Mouse (Mus musculus): ENCODE data around the gene Pip5k1a. TPM values are rescaled to one million over a fixed set of nuclear protein-coding genes. Genes with fewer than 3 reads are reported as not detected.
"Not testable (repeated sequence)": the region's sequence is repeated elsewhere in the genome, so short reads cannot be mapped to it uniquely, and the experiment has no call there.

Pip5k1a gene
- polyA plus RNA-seq, 1 experiment from 2014 or later = 21.4 TPM

GRCm38 (mm10) chr3:95027701-95028100, 79.0 kb downstream of the Pip5k1a start:
- WGBS = 67% methylated on average over 5 of the region's 5 CpGs
- peak; percentile 52 for ATAC-seq (ENCODE audit: low FRiP score)
- no peak overlapping the region for H3K27ac ChIP-seq

DNA sequence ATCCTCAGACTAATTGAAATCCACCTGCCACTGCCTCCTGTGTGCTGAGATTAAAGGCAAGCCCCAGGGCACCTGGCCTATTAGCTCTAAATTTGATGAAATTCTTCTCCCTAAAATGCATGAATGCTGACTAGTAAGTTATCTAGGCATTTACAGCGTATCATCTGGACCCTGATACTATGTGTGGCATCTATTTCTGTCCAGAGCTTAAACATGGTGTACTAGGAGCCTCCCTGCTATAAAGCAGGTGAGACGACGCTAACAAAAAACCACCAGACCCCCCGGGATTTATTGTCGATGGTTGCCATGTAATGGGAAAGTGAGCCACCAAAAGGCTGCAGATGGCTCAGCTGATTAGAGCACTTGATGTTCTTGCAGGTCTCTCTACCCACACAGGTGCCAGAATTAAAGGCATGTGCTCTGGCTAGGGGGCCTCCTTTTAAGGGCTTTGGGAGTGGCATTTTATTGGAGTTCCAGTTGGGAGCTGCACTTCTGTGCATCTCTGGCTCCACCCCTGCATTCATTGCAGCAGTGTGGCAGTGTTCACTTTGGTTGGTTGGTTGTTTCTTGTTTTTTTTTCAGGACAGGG, 79.6 kb downstream of the Pip5k1a start:
- Histone ChIP-seq H3K27me3 (no peaks in the 10 kb centered on the region), H3K4me3 (replicated peaks) (no peak overlapping the region), H3K36me3 (replicated peaks) (peaks cover 31% of the 10 kb centered on the region), H3K4me1 (peaks cover 19% of the 10 kb centered on the region), H3K4me2 (no peak overlapping the region), H3K9me3 (no peaks in the 10 kb centered on the region), H3K27ac (0 out of 2 replicates have a peak overlapping the region, but pooled peaks have one; percentile 21), H3K9ac (0 out of 2 replicates have a peak overlapping the region, but pooled peaks have one; percentile 7)
- ATAC-seq (ENCODE audit: low FRiP score) = no peak
- 67% methylated on average over 5 of the region's 5 CpGs for WGBS

More at GRCm38 (mm10) chr3:95027701-95028100, 79.0 kb downstream of the Pip5k1a start:
- Histone ChIP-seq H3K4me1 (peaks cover 19% of the 10 kb centered on the region), H3K36me3 (replicated peaks) (peaks cover 36% of the 10 kb centered on the region), H3K9me3 (no peaks in the 10 kb centered on the region), H3K4me3 (replicated peaks) (no peak overlapping the region), H3K4me2 (no peak overlapping the region), H3K27me3 (no peaks in the 10 kb centered on the region), H3K9ac (no peak overlapping the region)

- Histone ChIP-seq H3K27ac (no peak overlapping the region), H3K4me2 (no peak overlapping the region), H3K4me1 (peaks cover 19% of the 10 kb centered on the region), H3K27me3 (no peaks in the 10 kb centered on the region), H3K9me3 (no peaks in the 10 kb centered on the region), H3K4me3 (replicated peaks) (no peak overlapping the region), H3K36me3 (replicated peaks) (peaks cover 12% of the 10 kb centered on the region), H3K9ac (no peak overlapping the region)
- ATAC-seq (ENCODE audit: low FRiP score) = no peak
- 53% methylated on average over 5 of the region's 5 CpGs for WGBS
Measured at GRCm38 (mm10) chr3:95025202-95025601, 81.5 kb downstream of the Pip5k1a start.

DNA sequence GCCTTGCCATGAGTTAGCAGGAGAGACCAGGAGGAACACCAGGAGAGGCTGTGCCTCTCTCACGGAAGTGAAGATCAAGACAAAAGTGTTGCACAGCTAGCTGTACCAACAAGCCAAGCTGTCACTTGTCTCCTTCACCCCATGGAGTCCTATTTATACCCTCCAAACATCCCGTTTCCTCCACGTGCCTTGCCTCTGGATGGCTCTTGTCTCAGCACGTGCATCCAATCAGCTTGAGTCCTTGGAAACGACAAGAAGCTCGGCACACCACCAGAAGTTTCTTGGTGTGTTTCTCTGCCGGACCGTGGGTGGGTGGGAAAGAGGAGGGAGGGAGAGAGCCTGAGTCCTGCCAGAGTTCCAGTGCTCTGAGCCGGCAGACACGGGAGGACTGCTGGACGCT, 82.2 kb downstream of the Pip5k1a start:
- H3K27ac ChIP-seq = 0 out of 2 replicates have a peak overlapping the region, but pooled peaks have one; percentile 19
- no peak overlapping the region for H3K4me3 ChIP-seq (replicated peaks)
- no peak overlapping the region for H3K9ac ChIP-seq
- no peak overlapping the region for H3K4me2 ChIP-seq
- ATAC-seq (ENCODE audit: low FRiP score) = no peak
- no peaks in the 10 kb centered on the region for H3K9me3 ChIP-seq
- 38% methylated on average over 11 of the region's 11 CpGs for WGBS
- peaks cover 6% of the 10 kb centered on the region; the same call in 1 of the 2 replicates for H3K36me3 ChIP-seq (replicated peaks)
- H3K4me1 ChIP-seq = peaks cover 19% of the 10 kb centered on the region
- H3K27me3 ChIP-seq = no peaks in the 10 kb centered on the region

GRCm38 (mm10) chr3:95020956-95021355, 85.8 kb downstream of the Pip5k1a start:
- WGBS = 91% methylated on average over 5 of the region's 5 CpGs

GRCm38 (mm10) chr3:95018741-95019140, 88.0 kb downstream of the Pip5k1a start:
- Histone ChIP-seq H3K36me3 (replicated peaks) (no peaks in the 10 kb centered on the region), H3K27ac (no peak overlapping the region), H3K9ac (no peak overlapping the region), H3K4me2 (no peak overlapping the region), H3K4me3 (replicated peaks) (no peak overlapping the region), H3K27me3 (no peaks in the 10 kb centered on the region), H3K4me1 (peaks cover 18% of the 10 kb centered on the region), H3K9me3 (no peaks in the 10 kb centered on the region)
- no peak for ATAC-seq (ENCODE audit: low FRiP score)
- 88% methylated on average over 2 of the region's 2 CpGs for WGBS

More at GRCm38 (mm10) chr3:95020956-95021355, 85.8 kb downstream of the Pip5k1a start:
- peaks cover 18% of the 10 kb centered on the region for H3K4me1 ChIP-seq
- H3K27ac ChIP-seq; H3K27me3 ChIP-seq; H3K9ac ChIP-seq; H3K9me3 ChIP-seq; H3K4me3 ChIP-seq (replicated peaks); ATAC-seq (ENCODE audit: low FRiP score); H3K4me2 ChIP-seq; H3K36me3 ChIP-seq (replicated peaks): not testable (repeated sequence)

- Histone ChIP-seq H3K4me1 (peaks cover 27% of the 10 kb centered on the region), H3K27me3 (no peaks in the 10 kb centered on the region), H3K36me3 (replicated peaks) (peaks cover 6% of the 10 kb centered on the region), H3K4me2 (peak overlapping the region; percentile 88), H3K9ac (peak overlapping the region; percentile 84), H3K4me3 (replicated peaks) (peak overlapping the region; percentile 90), H3K27ac (peak overlapping the region; percentile 97), H3K9me3 (no peaks in the 10 kb centered on the region)
- 4% methylated on average over 21 of the region's 21 CpGs for WGBS
- no peak for ATAC-seq (ENCODE audit: low FRiP score)
Measured at GRCm38 (mm10) chr3:95016532-95017056, 90.1 kb downstream of the Pip5k1a start.

- Histone ChIP-seq H3K4me3 (replicated peaks) (peak overlapping the region; percentile 90), H3K4me2 (peak overlapping the region; percentile 88), H3K4me1 (peaks cover 27% of the 10 kb centered on the region), H3K27ac (peak overlapping the region; percentile 97), H3K36me3 (replicated peaks) (peaks cover 12% of the 10 kb centered on the region), H3K27me3 (no peaks in the 10 kb centered on the region), H3K9ac (peak overlapping the region; percentile 84), H3K9me3 (no peaks in the 10 kb centered on the region)
- ATAC-seq (ENCODE audit: low FRiP score) = peak; percentile 53
- WGBS = under 1% methylated on average over 40 of the region's 40 CpGs
Measured at GRCm38 (mm10) chr3:95015891-95016531, 90.7 kb downstream of the Pip5k1a start.

DNA sequence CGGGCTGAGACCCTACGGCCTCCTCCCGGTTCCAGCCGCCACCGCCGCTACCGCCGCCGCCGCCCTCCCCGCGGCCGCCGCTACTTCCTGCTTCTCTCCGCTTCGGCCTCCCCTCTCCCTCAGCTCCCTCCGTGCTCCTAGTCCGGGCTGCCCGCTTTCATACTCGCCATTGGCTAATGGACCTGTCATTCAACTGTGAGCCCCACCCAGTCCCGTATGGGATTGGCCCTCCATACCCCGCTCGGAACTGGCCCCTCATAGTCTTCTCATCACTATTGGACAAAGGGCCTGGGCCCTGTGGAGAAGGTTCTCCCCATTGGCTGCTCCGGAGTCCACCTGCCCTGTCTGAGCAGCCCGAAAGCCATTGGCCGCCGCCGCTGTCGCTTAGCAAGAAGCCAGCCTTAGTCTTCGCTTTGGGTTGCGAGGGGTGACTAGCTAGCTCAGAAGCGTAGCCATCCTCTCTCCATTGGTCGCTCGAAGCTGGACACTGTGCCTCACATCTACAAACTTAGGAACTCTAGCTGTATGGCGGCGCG, 91.3 kb downstream of the Pip5k1a start, which contains the start of gene Zfp687:
Gene Zfp687 (minus strand): TSS at position 112 of the 536 bp plus-strand sequence.
- Histone ChIP-seq H3K4me3 (replicated peaks) (peak within 1 kb of the TSS; percentile 90), H3K9me3 (no peaks in the 10 kb centered on the region), H3K36me3 (replicated peaks) (peaks cover 18% of the 10 kb centered on the region), H3K9ac (peak within 1 kb of the TSS; percentile 84), H3K27ac (peak within 1 kb of the TSS; percentile 97), H3K4me1 (peaks cover 27% of the 10 kb centered on the region), H3K4me2 (peak within 1 kb of the TSS; percentile 95), H3K27me3 (no peaks in the 10 kb centered on the region)
- ATAC-seq (ENCODE audit: low FRiP score) = peak; percentile 99
- under 1% methylated on average over 30 of the region's 37 CpGs for WGBS

GRCm38 (mm10) chr3:95014428-95015151, 92.1 kb downstream of the Pip5k1a start:
- no peaks in the 10 kb centered on the region for H3K27me3 ChIP-seq
- peak overlapping the region; percentile 95 for H3K4me2 ChIP-seq
- H3K9ac ChIP-seq = peak overlapping the region; percentile 84
- H3K4me3 ChIP-seq (replicated peaks) = peak overlapping the region; percentile 90
- WGBS = under 1% methylated on average over 44 of the region's 44 CpGs
- H3K27ac ChIP-seq = peak overlapping the region; percentile 97
- peaks cover 26% of the 10 kb centered on the region for H3K36me3 ChIP-seq (replicated peaks)
- ATAC-seq (ENCODE audit: low FRiP score) = peak; percentile 6
- peaks cover 27% of the 10 kb centered on the region for H3K4me1 ChIP-seq
- no peaks in the 10 kb centered on the region for H3K9me3 ChIP-seq

DNA sequence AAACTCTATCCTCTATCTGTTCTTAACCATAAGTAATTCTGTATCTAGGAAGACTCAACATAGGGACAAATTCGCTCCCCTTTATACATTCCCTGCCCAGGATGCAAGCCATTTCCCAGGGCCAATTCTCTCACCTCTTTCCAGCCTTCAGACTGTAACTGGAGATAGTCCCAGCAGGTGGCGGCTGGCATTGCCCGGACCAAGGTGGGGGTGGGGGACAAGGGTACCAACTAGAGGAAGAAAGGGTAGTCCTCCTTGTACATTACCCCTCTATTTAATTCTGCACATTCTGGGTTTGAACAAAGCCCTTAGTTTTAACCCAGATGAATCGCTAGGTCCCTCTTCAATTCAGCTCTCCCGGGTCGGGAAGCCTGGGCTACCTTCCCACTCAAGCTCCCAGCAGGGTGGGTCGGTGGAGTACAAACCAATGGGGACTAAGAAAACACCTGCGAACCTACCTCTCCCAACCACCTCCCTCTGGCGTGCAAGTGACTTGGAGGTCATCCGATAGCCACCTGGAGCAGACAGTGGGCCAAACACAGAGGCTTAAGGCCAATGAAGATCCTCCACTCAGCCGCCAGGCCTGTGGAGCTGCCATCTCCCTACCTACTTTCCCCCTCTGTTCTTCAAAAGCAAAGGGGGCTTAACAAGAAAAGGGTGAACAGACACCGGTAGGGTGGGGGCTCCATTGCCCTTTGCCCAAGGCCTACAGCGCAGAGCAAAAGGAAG, 92.9 kb downstream of the Pip5k1a start:
- H3K36me3 ChIP-seq (replicated peaks) = peaks cover 33% of the 10 kb centered on the region
- no peaks in the 10 kb centered on the region for H3K27me3 ChIP-seq
- no peaks in the 10 kb centered on the region for H3K9me3 ChIP-seq
- ATAC-seq (ENCODE audit: low FRiP score) = no peak
- H3K4me1 ChIP-seq = peaks cover 31% of the 10 kb centered on the region
- H3K4me2 ChIP-seq = peak overlapping the region; percentile 95
- peak overlapping the region; percentile 53 for H3K27ac ChIP-seq
- WGBS = 12% methylated on average over 13 of the region's 13 CpGs
- peak overlapping the region; percentile 84 for H3K9ac ChIP-seq
- H3K4me3 ChIP-seq (replicated peaks) = peak overlapping the region; percentile 90
